Mouse (Mus musculus): ENCODE results near the gene Nudt7. TPM values are rescaled to one million over a fixed set of nuclear protein-coding genes. Genes with fewer than 3 reads are reported as not detected.

The Nudt7 gene
- polyA plus RNA-seq, 1 experiment from 2014 or later: 32.0 TPM

DNA sequence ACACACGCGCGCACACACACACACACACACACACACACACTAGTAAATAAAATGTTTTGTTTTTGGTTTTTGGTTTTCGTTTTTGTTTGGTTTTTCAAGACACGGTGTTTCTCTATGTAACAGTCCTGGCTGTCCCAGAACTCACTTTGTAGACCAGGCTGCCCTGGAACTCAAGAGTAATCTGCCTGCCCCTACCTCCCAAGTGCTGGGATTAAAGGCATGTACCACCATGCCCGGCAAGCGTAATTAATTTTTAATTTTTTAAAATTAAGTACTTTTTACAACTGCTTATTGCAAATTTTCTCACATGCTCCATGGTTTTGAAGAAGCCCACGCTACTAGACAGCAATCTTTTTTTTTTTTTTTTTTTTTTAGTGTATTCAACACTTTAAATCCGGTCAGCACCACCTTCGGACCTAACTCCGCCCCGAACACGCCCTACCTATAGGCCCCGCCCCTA, 277 bp upstream of the Nudt7 start:
- no peak for ATAC-seq (replicated peaks; ENCODE audit: extremely low read depth, insufficient read depth, low FRiP score)
- Histone ChIP-seq H3K4me1 (ENCODE audit: control insufficient read depth, insufficient read depth, low read length) (peaks cover 12% of the 10 kb centered on the region), H3K27me3 (ENCODE audit: control insufficient read depth, insufficient read depth, low read length) (no peaks in the 10 kb centered on the region), H3K36me3 (ENCODE audit: control insufficient read depth, insufficient read depth) (no peaks in the 10 kb centered on the region), H3K9me3 (replicated peaks; ENCODE audit: control insufficient read depth, low read length) (no peaks in the 10 kb centered on the region), H3K4me2 (ENCODE audit: low read depth, low read length) (peak overlapping the region; percentile 72), H3K9ac (ENCODE audit: low read length) (no peak overlapping the region), H3K27ac (ENCODE audit: low read length) (no peak overlapping the region), H3K4me3 (ENCODE audit: low read length) (peak overlapping the region; percentile 78)
- 24% methylated on average over 14 of the region's 14 CpGs for WGBS

DNA sequence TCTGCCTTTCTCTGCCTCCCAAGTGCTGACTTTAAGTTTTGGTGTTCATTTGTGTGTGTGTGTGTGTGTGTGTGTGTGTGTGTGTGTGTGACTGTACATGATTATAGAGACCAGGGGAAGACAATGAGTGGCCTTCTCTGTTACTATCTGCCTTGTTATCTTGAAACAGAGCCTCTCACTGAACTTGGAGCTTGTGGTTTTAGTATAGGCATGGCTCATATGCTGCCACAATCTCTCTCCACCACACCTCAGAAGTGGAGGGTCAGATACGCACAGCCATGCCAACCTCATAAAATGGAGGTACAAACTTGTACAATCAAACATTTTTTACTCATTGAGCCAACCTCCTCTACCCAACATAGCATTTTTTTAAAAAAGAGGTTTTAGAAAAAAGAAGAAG, 3.4 kb downstream of the Nudt7 start:
- Histone ChIP-seq H3K4me2 (ENCODE audit: low read depth, low read length) (no peak overlapping the region), H3K4me3 (ENCODE audit: low read length) (no peak overlapping the region), H3K27ac (ENCODE audit: low read length) (no peak overlapping the region), H3K36me3 (ENCODE audit: control insufficient read depth, insufficient read depth) (no peaks in the 10 kb centered on the region), H3K4me1 (ENCODE audit: control insufficient read depth, insufficient read depth, low read length) (peaks cover 12% of the 10 kb centered on the region), H3K9ac (ENCODE audit: low read length) (no peak overlapping the region), H3K27me3 (ENCODE audit: control insufficient read depth, insufficient read depth, low read length) (no peaks in the 10 kb centered on the region), H3K9me3 (replicated peaks; ENCODE audit: control insufficient read depth, low read length) (no peaks in the 10 kb centered on the region)
- 87% methylated on average over 1 of the region's 1 CpGs for WGBS
- ATAC-seq (replicated peaks; ENCODE audit: extremely low read depth, insufficient read depth, low FRiP score): no peak

DNA sequence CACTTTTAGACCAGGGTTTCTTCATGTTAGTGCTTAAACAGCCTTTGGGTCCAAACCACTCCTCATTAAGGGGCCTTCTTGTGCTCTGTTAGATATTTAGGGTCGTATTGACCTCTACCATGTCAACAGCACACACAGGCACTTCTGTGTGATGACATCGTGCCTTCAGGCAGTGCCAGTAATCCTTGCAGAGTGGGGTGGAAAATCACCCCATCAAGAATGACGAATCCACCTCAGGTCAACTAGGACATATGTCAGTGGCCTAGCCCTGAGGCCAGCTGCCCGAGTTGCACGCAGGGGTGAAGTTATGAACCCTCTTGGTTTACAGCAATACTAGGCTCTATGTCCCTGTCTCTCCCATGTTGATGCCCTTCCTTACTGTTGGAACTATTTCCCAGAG, 3.8 kb downstream of the Nudt7 start:
- Histone ChIP-seq H3K4me3 (ENCODE audit: low read length) (no peak overlapping the region), H3K36me3 (ENCODE audit: control insufficient read depth, insufficient read depth) (no peaks in the 10 kb centered on the region), H3K4me2 (ENCODE audit: low read depth, low read length) (no peak overlapping the region), H3K9me3 (replicated peaks; ENCODE audit: control insufficient read depth, low read length) (no peaks in the 10 kb centered on the region), H3K27ac (ENCODE audit: low read length) (peak overlapping the region; percentile 12; the same call in 1 of the 2 replicates), H3K4me1 (ENCODE audit: control insufficient read depth, insufficient read depth, low read length) (peaks cover 12% of the 10 kb centered on the region), H3K27me3 (ENCODE audit: control insufficient read depth, insufficient read depth, low read length) (no peaks in the 10 kb centered on the region), H3K9ac (ENCODE audit: low read length) (no peak overlapping the region)
- 43% methylated on average over 5 of the region's 5 CpGs for WGBS
- ATAC-seq (replicated peaks; ENCODE audit: extremely low read depth, insufficient read depth, low FRiP score): no peak

DNA sequence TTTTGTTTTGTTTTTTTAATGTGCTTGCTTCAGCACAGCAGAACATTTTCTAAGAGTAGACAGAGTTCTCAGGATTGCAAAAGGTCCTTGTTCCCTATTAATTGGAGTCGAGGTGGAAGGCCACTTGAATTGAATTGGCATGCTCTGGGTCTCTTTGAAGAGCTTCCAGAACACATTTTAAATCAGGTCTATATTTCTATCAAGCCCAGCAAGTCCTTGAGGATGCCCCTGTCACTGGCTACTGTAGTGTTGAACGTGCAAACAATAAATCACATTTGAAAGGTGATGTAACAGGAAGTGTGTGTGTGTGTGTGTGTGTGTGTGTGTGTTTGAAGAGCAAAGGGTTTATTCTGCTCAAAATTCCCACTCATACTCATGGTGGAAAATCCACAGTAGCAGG, 7.1 kb downstream of the Nudt7 start:
- Histone ChIP-seq H3K27ac (ENCODE audit: low read length) (no peak overlapping the region), H3K27me3 (ENCODE audit: control insufficient read depth, insufficient read depth, low read length) (no peaks in the 10 kb centered on the region), H3K4me1 (ENCODE audit: control insufficient read depth, insufficient read depth, low read length) (0 out of 2 replicates have a peak, but pooled peaks cover 4% of the 10 kb centered on the region), H3K4me2 (ENCODE audit: low read depth, low read length) (no peak overlapping the region), H3K4me3 (ENCODE audit: low read length) (no peak overlapping the region), H3K9ac (ENCODE audit: low read length) (no peak overlapping the region), H3K36me3 (ENCODE audit: control insufficient read depth, insufficient read depth) (no peaks in the 10 kb centered on the region), H3K9me3 (replicated peaks; ENCODE audit: control insufficient read depth, low read length) (no peaks in the 10 kb centered on the region)
- 66% methylated on average over 2 of the region's 2 CpGs for WGBS
- ATAC-seq (replicated peaks; ENCODE audit: extremely low read depth, insufficient read depth, low FRiP score): no peak

DNA sequence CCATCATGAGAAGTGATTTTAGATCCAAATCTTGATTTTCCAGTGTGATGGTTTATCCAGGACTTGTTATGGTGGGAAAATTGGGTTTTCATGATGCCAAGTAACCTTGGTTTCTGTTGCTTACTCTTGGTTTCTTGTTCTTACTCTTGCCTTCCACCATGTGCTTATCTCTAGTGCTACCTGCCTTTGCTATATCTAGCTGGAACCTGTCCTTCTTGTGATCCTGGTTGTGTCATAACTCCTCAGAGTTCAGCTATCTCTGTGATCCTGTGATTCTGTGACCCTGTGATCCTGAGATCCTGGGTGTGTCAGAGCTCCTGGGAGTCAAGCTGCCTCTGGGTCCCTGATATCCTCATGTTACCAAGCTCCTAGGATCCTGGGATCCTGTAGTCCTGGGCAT, 8.8 kb downstream of the Nudt7 start:
- Histone ChIP-seq H3K9ac (ENCODE audit: low read length) (no peak overlapping the region), H3K4me2 (ENCODE audit: low read depth, low read length) (no peak overlapping the region), H3K27ac (ENCODE audit: low read length) (no peak overlapping the region), H3K4me3 (ENCODE audit: low read length) (no peak overlapping the region), H3K4me1 (ENCODE audit: control insufficient read depth, insufficient read depth, low read length) (0 out of 2 replicates have a peak, but pooled peaks cover 2% of the 10 kb centered on the region), H3K36me3 (ENCODE audit: control insufficient read depth, insufficient read depth) (no peaks in the 10 kb centered on the region), H3K9me3 (replicated peaks; ENCODE audit: control insufficient read depth, low read length) (no peaks in the 10 kb centered on the region), H3K27me3 (ENCODE audit: control insufficient read depth, insufficient read depth, low read length) (no peaks in the 10 kb centered on the region)
- no peak for ATAC-seq (replicated peaks; ENCODE audit: extremely low read depth, insufficient read depth, low FRiP score)

DNA sequence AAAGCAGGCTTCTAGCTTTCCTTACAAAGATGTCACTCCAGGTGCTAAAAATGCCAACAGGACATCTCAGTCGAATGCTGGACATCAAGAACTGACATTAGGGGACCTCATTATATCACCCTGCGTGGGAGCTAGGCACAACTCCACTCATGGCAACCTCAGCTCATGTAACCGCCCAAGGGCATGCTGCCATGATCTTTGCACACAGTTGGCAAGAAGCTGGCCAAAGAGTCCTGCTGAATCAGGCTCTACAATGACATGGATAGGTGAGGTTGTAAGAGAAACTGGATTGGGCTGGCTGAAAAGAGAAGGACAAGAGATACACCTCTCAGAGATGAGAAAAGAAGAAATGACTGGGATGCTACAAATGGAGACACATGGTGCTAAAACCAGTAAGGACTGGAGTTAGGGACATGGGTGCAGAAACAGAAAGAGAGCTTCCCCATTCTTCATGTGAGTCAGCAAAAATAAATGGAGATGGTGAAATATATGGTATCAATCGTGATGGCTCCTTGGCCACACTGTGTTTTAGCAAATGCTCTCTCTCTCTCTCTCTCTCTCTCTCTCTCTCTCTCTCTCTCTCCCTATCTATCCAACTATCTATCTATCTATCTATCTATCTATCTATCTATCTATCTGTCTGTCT, 10.4 kb downstream of the Nudt7 start:
- Histone ChIP-seq H3K36me3 (ENCODE audit: control insufficient read depth, insufficient read depth) (peaks cover 11% of the 10 kb centered on the region), H3K4me3 (ENCODE audit: low read length) (no peak overlapping the region), H3K27ac (ENCODE audit: low read length) (no peak overlapping the region), H3K4me2 (ENCODE audit: low read depth, low read length) (no peak overlapping the region), H3K9ac (ENCODE audit: low read length) (no peak overlapping the region), H3K27me3 (ENCODE audit: control insufficient read depth, insufficient read depth, low read length) (no peaks in the 10 kb centered on the region), H3K9me3 (replicated peaks; ENCODE audit: control insufficient read depth, low read length) (no peaks in the 10 kb centered on the region), H3K4me1 (ENCODE audit: control insufficient read depth, insufficient read depth, low read length) (no peaks in the 10 kb centered on the region)
- ATAC-seq (replicated peaks; ENCODE audit: extremely low read depth, insufficient read depth, low FRiP score): no peak
- WGBS: 84% methylated on average over 4 of the region's 4 CpGs

DNA sequence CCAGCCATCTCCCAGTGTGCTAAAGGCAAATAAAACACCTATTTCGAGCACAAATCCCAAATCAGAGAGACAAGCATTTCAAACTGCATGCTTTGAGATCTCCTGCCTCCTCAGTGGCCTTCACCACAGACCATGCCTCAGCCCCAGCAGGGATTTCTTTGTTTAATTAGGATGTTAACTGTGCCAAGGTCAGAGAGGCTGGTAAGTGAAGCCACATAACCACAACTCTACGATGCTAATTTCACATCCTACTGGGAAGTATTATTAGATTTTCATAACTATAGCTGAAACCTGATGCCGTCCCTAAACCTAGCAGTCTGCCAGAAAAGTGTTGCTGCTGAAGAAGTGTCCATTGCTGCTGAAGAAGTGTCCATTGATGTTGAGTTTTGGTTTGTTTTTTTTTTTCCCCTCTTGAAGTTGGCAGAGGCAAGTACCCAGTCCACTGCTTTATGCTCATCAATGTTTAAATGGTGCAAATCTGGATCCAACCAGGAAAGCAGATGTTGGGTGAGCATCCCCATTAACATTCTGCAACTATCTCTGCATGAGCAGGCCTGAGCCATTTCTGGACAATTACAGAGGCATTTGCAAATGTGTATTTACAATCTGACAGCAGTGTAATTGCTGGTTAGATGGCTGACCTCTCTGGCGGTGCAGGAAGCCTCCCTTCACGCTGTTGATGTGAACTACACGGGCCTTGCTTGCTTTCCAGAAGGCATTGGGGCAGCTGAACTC, 20.1 kb downstream of the Nudt7 start:
- Histone ChIP-seq H3K4me3 (ENCODE audit: low read length) (no peak overlapping the region), H3K4me2 (ENCODE audit: low read depth, low read length) (no peak overlapping the region), H3K9ac (ENCODE audit: low read length) (no peak overlapping the region), H3K27me3 (ENCODE audit: control insufficient read depth, insufficient read depth, low read length) (no peaks in the 10 kb centered on the region), H3K4me1 (ENCODE audit: control insufficient read depth, insufficient read depth, low read length) (no peaks in the 10 kb centered on the region), H3K27ac (ENCODE audit: low read length) (no peak overlapping the region), H3K9me3 (replicated peaks; ENCODE audit: control insufficient read depth, low read length) (no peaks in the 10 kb centered on the region), H3K36me3 (ENCODE audit: control insufficient read depth, insufficient read depth) (peaks cover 11% of the 10 kb centered on the region)
- WGBS: 76% methylated on average over 6 of the region's 6 CpGs
- no peak for ATAC-seq (replicated peaks; ENCODE audit: extremely low read depth, insufficient read depth, low FRiP score)

DNA sequence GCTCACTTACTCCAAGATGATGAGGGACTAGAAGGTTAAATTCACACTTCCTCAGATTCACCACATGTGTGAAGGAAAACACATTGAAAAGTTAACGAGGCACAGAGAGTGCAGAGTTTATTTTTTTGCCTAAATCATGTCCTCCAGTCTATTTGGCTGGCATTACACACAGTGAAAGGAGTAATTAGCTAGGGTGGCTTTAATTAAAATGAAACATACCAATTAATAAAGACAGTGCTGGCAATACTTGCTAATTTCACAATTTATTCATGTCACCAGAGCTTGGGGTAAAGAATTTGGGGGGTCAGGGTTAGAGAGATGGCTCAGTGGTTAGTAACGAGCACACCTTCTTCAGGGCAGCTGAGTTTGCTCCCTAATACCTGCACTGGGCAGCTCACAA, 25.2 kb downstream of the Nudt7 start:
- no peak overlapping the region for H3K9ac ChIP-seq (ENCODE audit: low read length)
- no peaks in the 10 kb centered on the region for H3K9me3 ChIP-seq (replicated peaks; ENCODE audit: control insufficient read depth, low read length)
- no peak overlapping the region for H3K27ac ChIP-seq (ENCODE audit: low read length)
- no peaks in the 10 kb centered on the region for H3K36me3 ChIP-seq (ENCODE audit: control insufficient read depth, insufficient read depth)
- H3K4me3 ChIP-seq (ENCODE audit: low read length): no peak overlapping the region
- H3K4me1 ChIP-seq (ENCODE audit: control insufficient read depth, insufficient read depth, low read length): no peaks in the 10 kb centered on the region
- 68% methylated on average over 2 of the region's 2 CpGs for WGBS
- no peak for ATAC-seq (replicated peaks; ENCODE audit: extremely low read depth, insufficient read depth, low FRiP score)
- no peaks in the 10 kb centered on the region for H3K27me3 ChIP-seq (ENCODE audit: control insufficient read depth, insufficient read depth, low read length)
- H3K4me2 ChIP-seq (ENCODE audit: low read depth, low read length): no peak overlapping the region

DNA sequence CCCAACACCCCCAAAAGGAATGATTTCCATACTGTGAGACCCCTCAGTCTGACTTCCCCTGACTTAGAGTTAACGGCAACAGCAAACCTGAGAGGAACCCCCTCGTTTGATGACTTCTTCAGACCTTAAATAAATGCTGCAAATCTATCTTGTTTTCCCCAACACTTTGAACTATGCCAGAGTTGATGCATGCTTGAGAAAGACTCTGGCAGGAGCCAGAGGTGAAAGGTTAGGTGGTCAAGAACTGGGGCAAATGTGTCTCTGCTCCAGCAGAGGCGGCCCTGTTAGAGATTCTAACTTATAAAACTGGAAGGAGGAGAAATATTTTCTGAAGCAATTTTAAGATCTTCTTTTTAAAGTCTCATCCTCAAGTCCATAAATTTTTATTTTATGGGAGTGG, 26.3 kb downstream of the Nudt7 start:
- Histone ChIP-seq H3K27ac (ENCODE audit: low read length) (no peak overlapping the region), H3K36me3 (ENCODE audit: control insufficient read depth, insufficient read depth) (no peaks in the 10 kb centered on the region), H3K4me1 (ENCODE audit: control insufficient read depth, insufficient read depth, low read length) (no peaks in the 10 kb centered on the region), H3K9ac (ENCODE audit: low read length) (no peak overlapping the region), H3K27me3 (ENCODE audit: control insufficient read depth, insufficient read depth, low read length) (no peaks in the 10 kb centered on the region), H3K9me3 (replicated peaks; ENCODE audit: control insufficient read depth, low read length) (no peaks in the 10 kb centered on the region), H3K4me2 (ENCODE audit: low read depth, low read length) (no peak overlapping the region), H3K4me3 (ENCODE audit: low read length) (no peak overlapping the region)
- WGBS: 70% methylated on average over 3 of the region's 3 CpGs
- no peak for ATAC-seq (replicated peaks; ENCODE audit: extremely low read depth, insufficient read depth, low FRiP score)
